In the genomic region with DNA sequence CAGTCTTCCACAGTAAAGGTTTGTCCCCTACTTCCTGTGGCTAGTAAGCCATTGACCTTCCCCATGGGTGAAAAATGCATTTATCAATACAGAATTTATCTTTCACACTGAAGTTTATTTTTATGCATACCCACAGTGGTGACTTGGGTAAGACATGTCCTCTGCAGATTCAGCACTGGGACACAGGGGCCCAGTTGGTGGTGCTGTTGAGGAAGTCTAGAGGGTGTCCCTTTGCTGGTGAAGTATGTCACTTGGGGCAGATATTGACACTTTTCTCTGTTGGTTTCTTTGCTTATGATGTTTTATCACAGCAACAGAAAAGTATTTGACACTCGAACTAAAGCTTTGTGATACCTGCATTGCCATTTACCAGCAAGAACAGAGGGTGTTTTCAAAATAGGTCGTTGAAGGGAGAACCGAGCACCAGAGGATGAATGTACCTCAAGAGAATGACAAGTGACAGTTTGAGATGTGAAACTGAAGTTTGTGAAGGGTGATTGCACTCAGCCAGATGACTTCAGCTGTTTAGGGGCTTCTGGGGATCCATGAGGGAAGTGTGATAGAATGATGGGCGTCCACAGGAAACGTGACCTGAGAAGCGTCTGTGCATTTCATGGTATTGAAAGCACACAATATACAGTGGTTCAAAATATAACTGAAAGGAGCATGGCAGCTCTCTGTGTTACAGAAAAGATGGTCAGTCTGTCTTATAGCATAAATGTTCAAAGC, we compare ENCODE assay signal across 17 mouse cellular contexts. TPM values are rescaled to one million over a fixed set of nuclear protein-coding genes. Genes with fewer than 3 reads are reported as not detected.
DNase-seq lines count a peak whose midpoint lies in the region; TF ChIP-seq lines count a peak whose summit lies in the region.
"Had no signal": no experiment of that assay in that cellular context is flagged by ENCODE, and none has a peak within 500 bp of the region (broad histone marks: within the 10 kb centered on the region; RNA-seq: fewer than 3 reads in every experiment).

No protein-coding gene starts in this region.

- 67% methylated on average over 6 of the region's 6 CpGs for WGBS in lung, adult 2 months

- no peak for TF ChIP-seq POLR2A in lung, adult 2 months (IDR thresholded peaks at IDR 0.05; ENCODE audit: borderline replicate concordance, extremely low read depth, low read depth, low read length)

- no peaks in the 10 kb centered on the region for H3K4me1 ChIP-seq in lung, adult 2 months (ENCODE audit: control insufficient read depth, insufficient read depth, low read length)
- H3K4me1 ChIP-seq: neural tube, embryonic 12.5 days had no signal

- DNase-seq in heart, adult 11 months = peak; percentile 76
- no peak for DNase-seq in heart, adult 9 months (ENCODE audit: low spot score in 2 of 2)
- DNase-seq in lung, postnatal 36 days = peak; percentile 26
- no peak for DNase-seq in lung, adult 2 months
- peak; percentile 10 for DNase-seq in induced T-regulatory cell, adult 2 months (ENCODE audit: low read depth)
- peak; percentile 41 to 43 for DNase-seq in thymus, postnatal 36 days
- no peak for DNase-seq in right cerebral cortex, postnatal 14 days
- DNase-seq in right cerebral cortex, postnatal 10 days (ENCODE audit: low spot score in 2 of 2) = no peak
- DNase-seq: gastrocnemius, postnatal 25 days had no signal

- no peak overlapping the region for H3K4me3 ChIP-seq in lung, adult 2 months (replicated peaks; ENCODE audit: extremely low read depth, low read depth, low read length)
- H3K4me3 ChIP-seq: forebrain, embryonic 10.5 days; heart, embryonic 12.5 days; neural tube, embryonic 12.5 days; stomach, embryonic 15.5 days had no signal

- TF ChIP-seq CTCF in lung, adult 2 months (IDR thresholded peaks at IDR 0.05; ENCODE audit: insufficient read depth, low read length) = no peak

RNA-seq across cellular contexts. Expression of a gene that starts 20.3 kb away (rescaled TPM):
- 5.2 TPM in 1 of 2 replicates, not detected in the other for polyA plus RNA-seq in lung, adult 2 months (2012; rRNA removed)
- polyA plus RNA-seq: adrenal gland, adult 2 months; cerebellum, adult 2 months; frontal cortex, adult 2 months; G1E had no signal

RNA-seq across cellular contexts. Expression of a gene that starts 21.2 kb away (rescaled TPM):
- polyA plus RNA-seq in lung, adult 2 months (2012; rRNA removed) = 4.6 and 8.0 TPM in 2 replicates
- polyA plus RNA-seq: G1E had no signal

RNA-seq across cellular contexts. Expression of a gene that starts 36.1 kb away (rescaled TPM):
- polyA plus RNA-seq in lung, adult 2 months (2012; rRNA removed) = 3.0 TPM in 2 replicates
- polyA plus RNA-seq: G1E had no signal

Comparison
In these comparisons a context has a peak if more than half of its experiments do, and no peak if none do; other contexts are left out.
1. DNase-seq: peak in heart, adult 11 months (single experiment), lung, postnatal 36 days (single experiment), induced T-regulatory cell, adult 2 months (single experiment) and thymus, postnatal 36 days (2 of 2); none in heart, adult 9 months (0 of 2), lung, adult 2 months (single experiment), right cerebral cortex, postnatal 14 days (single experiment) and right cerebral cortex, postnatal 10 days (0 of 2).